Mouse (Mus musculus) midbrain, postnatal 0 days (tissue): ENCODE results near the gene Gfy. TPM values are rescaled to one million over a fixed set of nuclear protein-coding genes. Genes with fewer than 3 reads are reported as not detected.
A peak's percentile ranks its signal among the peaks of the same experiment; 100 is the strongest.

Source experiments
- ATAC-seq: fragments of 200-750 bp; cut with Nextera tagmentation; 2 replicates; pipeline ENCODE4 v1.8.0; 2017; ENCODE audit warnings: moderate number of reproducible peaks, mild to moderate bottlenecking, moderate TSS enrichment, moderate library complexity; ENCODE audit not compliant: low FRiP score
- DNase-seq: peaks from one replicate; pipeline ENCODE4 v3.0.0-alpha.2; 2015; ENCODE audit warnings: low spot score
- H3K27ac ChIP-seq: fragments of 300-500 bp; sonication (generic); 2 replicates; pipeline ENCODE4 v1.5.1; 2014; ENCODE audit warnings: low read depth, mild to moderate bottlenecking, low read length, mixed read lengths
- H3K27me3 ChIP-seq: fragments of 300-500 bp; sonication (generic); 2 replicates; pipeline ENCODE4 v1.6.1; 2014; ENCODE audit warnings: low read length, control low read depth, mixed read lengths; ENCODE audit not compliant: insufficient read depth
- H3K36me3 ChIP-seq: fragments of 300-500 bp; sonication (generic); 2 replicates; pipeline ENCODE4 v1.6.1; 2014; ENCODE audit warnings: low read length, control low read depth, mixed read lengths; ENCODE audit not compliant: insufficient read depth
- H3K4me1 ChIP-seq: fragments of 300-500 bp; sonication (generic); 2 replicates; pipeline ENCODE4 v1.6.1; 2014; ENCODE audit warnings: mild to moderate bottlenecking, control low read depth, antibody characterized with exemption, low read length, mixed read lengths; ENCODE audit not compliant: insufficient read depth
- H3K4me2 ChIP-seq: fragments of 300-500 bp; sonication (generic); 2 replicates; pipeline ENCODE4 v1.6.1; 2014; ENCODE audit warnings: low read depth, mild to moderate bottlenecking, low read length, mixed read lengths; ENCODE audit not compliant: poor library complexity, severe bottlenecking
- H3K4me3 ChIP-seq: fragments of 300-500 bp; sonication (generic); 2 replicates; pipeline ENCODE4 v1.5.1; 2014; ENCODE audit warnings: low read depth, mild to moderate bottlenecking, low read length, moderate library complexity
- H3K9ac ChIP-seq: fragments of 300-500 bp; sonication (generic); replicated peaks from 2 replicates; pipeline ENCODE4 v1.6.1; 2014; ENCODE audit warnings: mild to moderate bottlenecking, low read length, moderate library complexity, mixed read lengths; ENCODE audit not compliant: poor library complexity, severe bottlenecking
- H3K9me3 ChIP-seq: fragments of 300-500 bp; sonication (generic); 2 replicates; pipeline ENCODE4 v1.6.1; 2016; ENCODE audit warnings: low read length, control low read depth
- CTCF ChIP-seq: IDR thresholded peaks from 2 replicates; pipeline ENCODE4 v1.5.1; 2016; ENCODE audit warnings: antibody characterized with exemption, mild to moderate bottlenecking
- WGBS: fragments of 180-500 bp; shearing (Covaris S2); extraction: QIAGEN DNeasy Blood & Tissue Kit; methylation state at CpG from one replicate; pipeline ENCODE4 v1.1.7; 2014; 5-methylcytosine and 5-hydroxymethylcytosine counted together
- polyA plus RNA-seq: library from polyadenylated mRNA; unstranded; fragments of >200 nt; fragmentation: Nextera tagmentation; extraction: Ambion mirVana; gene quantifications from 2 replicates; pipeline ENCODE4 v1.2.1, GENCODE M21; 2015
- total RNA-seq: library from RNA; depleted of rRNA; stranded (reverse); fragments of >200 nt; gene quantifications from 2 replicates; pipeline ENCODE4 v1.2.3, GENCODE M21; 2014

Gene Gfy
- total and polyA plus RNA-seq, 2 experiments from 2014 or later, result 0.51 TPM; not detected in 1

GRCm38 (mm10) chr7:45141319-45141718, 38.0 kb downstream of the Gfy start:
- DNase-seq, result no peak
- Histone ChIP-seq H3K27ac (no peak overlapping the region), H3K4me2 (no peak overlapping the region), H3K36me3 (peaks cover 3% of the 10 kb centered on the region; the same call in 1 of the 2 replicates), H3K27me3 (no peaks in the 10 kb centered on the region), H3K9me3 (no peaks in the 10 kb centered on the region), H3K9ac (no peak overlapping the region), H3K4me3 (no peak overlapping the region), H3K4me1 (no peaks in the 10 kb centered on the region)
- 86% methylated on average over 3 of the region's 3 CpGs for WGBS
- no peak for TF ChIP-seq CTCF
- ATAC-seq, result no peak

DNA sequence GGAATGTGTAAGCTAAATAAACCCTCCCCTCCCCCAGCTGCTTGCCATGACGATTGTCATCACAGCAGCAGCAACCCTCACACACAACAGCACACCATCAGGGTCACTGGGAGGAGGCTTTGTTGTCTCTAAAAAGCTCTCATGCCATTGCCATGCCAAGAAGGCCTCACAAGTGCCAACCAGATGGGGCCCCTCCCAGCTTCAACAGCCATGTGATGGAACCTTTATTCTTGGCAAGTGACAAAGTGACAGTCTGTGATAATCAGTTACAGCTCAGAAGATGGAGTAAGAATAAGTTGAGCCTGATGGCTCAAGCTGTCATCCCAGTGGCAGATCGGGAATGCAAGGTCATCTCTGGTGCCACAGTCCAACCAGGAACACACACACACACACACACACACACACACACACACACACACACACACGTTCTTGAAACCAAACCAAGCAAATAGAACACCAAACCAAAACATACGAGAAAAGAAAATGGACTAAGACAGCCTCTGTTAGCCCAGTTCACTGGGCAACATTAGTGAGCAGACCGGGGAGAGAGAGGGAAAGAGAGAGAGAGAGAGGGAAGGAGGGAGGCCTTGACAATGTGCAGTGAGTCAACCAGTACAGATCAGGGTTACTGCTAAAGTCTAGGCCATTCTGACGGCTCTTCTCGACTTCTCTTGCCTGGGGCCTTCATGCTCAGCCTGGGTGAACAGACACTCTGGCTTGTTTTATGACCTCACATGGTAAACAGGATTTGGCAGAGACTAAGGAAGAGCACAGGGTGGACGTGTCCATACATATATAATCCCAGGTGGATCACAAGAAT, 39.3 kb downstream of the Gfy start:
- Histone ChIP-seq H3K4me3 (no peak overlapping the region), H3K27ac (no peak overlapping the region), H3K4me2 (no peak overlapping the region), H3K9me3 (no peaks in the 10 kb centered on the region), H3K9ac (no peak overlapping the region), H3K36me3 (no peaks in the 10 kb centered on the region), H3K27me3 (no peaks in the 10 kb centered on the region), H3K4me1 (no peaks in the 10 kb centered on the region)
- no peak for TF ChIP-seq CTCF
- ATAC-seq, result no peak
- WGBS, result 85% methylated on average over 8 of the region's 8 CpGs
- DNase-seq, result peak; percentile 50

DNA sequence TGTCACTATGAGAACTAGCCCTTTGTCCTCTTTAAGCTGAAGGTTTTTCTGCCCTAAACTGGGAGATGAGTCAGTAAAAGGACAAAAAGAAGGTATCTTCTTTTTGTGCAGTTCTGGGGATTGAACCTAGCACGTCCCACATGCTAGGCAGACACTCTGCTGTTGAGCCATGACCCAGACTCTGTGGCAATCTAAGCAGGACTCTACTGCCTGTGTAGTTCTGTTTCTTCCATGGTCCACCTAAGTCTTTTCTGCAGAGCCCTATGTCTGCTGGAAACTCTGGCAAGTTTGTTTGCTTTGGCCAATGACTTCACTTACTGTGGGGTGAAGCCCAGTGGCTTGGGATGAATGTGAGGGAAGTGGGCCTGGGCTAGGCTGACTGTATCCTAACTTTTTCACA, 41.0 kb downstream of the Gfy start:
- Histone ChIP-seq H3K27ac (no peak overlapping the region), H3K27me3 (no peaks in the 10 kb centered on the region), H3K9ac (no peak overlapping the region), H3K9me3 (no peaks in the 10 kb centered on the region), H3K4me1 (no peaks in the 10 kb centered on the region), H3K36me3 (no peaks in the 10 kb centered on the region), H3K4me3 (no peak overlapping the region), H3K4me2 (no peak overlapping the region)
- TF ChIP-seq CTCF, result no peak
- ATAC-seq (no peak), DNase-seq (no peak)
- WGBS, result 80% methylated on average over 1 of the region's 1 CpGs

DNA sequence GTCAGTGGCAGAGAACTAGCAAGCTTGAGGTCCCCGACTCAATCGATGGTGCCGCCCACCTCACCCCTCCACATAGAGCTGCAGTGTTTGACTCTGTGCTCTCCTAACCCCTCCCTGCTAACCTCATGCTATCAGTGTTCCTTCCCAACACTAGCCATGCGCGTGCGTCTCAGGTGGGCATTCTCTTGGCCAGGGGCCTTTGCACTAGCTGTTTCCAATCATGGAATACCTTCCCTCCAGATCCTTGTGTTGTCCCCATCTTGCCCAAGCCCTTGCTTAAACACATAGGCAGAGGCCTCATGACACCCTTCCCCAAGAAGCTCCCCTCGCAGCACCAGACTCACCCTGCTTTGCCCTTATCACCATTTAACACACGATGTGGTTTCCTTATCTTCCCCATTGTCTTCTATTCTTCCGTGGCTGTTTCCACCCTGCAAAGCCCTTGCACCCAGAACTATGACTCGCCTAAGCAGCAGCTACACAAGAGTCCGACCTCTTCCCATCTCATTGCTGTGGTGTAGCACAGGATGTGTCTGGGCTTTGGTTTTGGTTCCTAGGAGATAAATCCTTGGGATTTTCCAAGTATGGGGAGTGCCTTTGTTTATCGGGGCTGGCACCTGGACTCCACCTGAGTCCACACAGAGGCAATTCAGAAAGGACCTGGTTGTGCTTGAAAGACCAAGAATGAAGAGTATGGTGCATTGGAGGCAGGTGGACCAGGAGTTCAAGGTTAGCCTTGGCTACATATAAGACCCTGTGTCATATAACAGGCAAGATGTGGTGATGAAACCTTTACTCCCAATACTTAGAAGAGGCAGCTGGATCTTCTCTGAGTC, 42.0 kb downstream of the Gfy start:
- H3K27ac ChIP-seq, result no peak overlapping the region
- DNase-seq (no peak), ATAC-seq (no peak)
- H3K36me3 ChIP-seq, result no peaks in the 10 kb centered on the region
- H3K9ac ChIP-seq, result no peak overlapping the region
- TF ChIP-seq CTCF, result no peak
- H3K4me1 ChIP-seq, result no peaks in the 10 kb centered on the region
- H3K4me3 ChIP-seq, result no peak overlapping the region
- H3K4me2 ChIP-seq, result no peak overlapping the region
- H3K27me3 ChIP-seq, result no peaks in the 10 kb centered on the region
- WGBS, result 84% methylated on average over 12 of the region's 12 CpGs
- H3K9me3 ChIP-seq, result no peaks in the 10 kb centered on the region

DNA sequence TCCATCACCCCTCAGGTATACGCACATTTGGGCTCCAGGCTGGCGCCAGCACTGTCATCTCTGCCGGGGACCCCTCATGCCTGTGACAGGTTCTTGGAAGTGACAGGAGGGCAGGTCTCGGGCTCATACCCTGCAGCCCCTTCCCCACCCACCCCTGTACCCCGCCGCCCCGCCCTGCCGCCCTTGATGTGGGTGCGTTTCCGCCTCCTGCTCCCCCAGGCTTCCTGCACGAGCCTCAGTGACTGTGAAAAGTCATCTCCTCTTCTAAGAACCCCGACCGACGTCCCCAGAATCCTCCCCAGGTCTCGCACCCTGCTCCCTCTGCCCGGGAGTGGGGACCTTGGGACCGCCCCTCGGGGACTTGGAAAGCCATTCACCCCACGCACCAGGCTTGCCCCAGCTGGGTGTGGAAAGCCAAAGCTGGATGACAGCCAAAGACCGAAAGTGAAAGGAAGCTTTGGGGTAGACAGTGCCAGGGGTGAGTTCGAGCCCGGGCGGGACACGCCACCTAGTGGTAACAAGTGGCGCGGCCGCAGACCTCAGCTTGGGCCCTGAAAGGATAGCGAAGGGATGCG, 43.3 kb downstream of the Gfy start, which contains the start of the genes Gm45713 and Flt3l:
Gene Gm45713 (minus strand): TSS at position 239 of the 575 bp plus-strand sequence.
Gene Flt3l (minus strand): TSS at position 440 of the 575 bp plus-strand sequence.
- Histone ChIP-seq H3K36me3 (no peaks in the 10 kb centered on the region), H3K9me3 (no peaks in the 10 kb centered on the region), H3K27me3 (no peaks in the 10 kb centered on the region), H3K9ac (peak within 1 kb of the TSS; percentile 50; the same call in 1 of the 2 replicates), H3K4me1 (no peaks in the 10 kb centered on the region), H3K4me3 (peak within 1 kb of the TSS; percentile 38), H3K4me2 (peak within 1 kb of the TSS; percentile 58), H3K27ac (no peak within 1 kb of the TSS)
- ATAC-seq (peak; percentile 62), DNase-seq (peak; percentile 83)
- TF ChIP-seq CTCF, result peak; percentile 91
- 3% methylated on average over 29 of the region's 29 CpGs for WGBS
